Mouse (Mus musculus) bone marrow macrophage, adult 2 months (primary cell): ENCODE data around the gene Krt18. TPM values are rescaled to one million over a fixed set of nuclear protein-coding genes. Genes with fewer than 3 reads are reported as not detected.
A peak's percentile ranks its signal among the peaks of the same experiment; 100 is the strongest.

Experiments
- H3K27ac ChIP-seq: 2 replicates; pipeline ENCODE4 v1.5.1; 2012; ENCODE audit warnings: low read depth, low read length; ENCODE audit not compliant: insufficient read depth
- H3K4me1 ChIP-seq: 2 replicates; pipeline ENCODE4 v1.6.1; 2012; ENCODE audit warnings: low read length; ENCODE audit not compliant: control insufficient read depth, insufficient read depth
- H3K4me3 ChIP-seq: 2 replicates; pipeline ENCODE4 v1.5.1; 2012; ENCODE audit warnings: mild to moderate bottlenecking, low read length, moderate library complexity; ENCODE audit not compliant: insufficient read depth
- CTCF ChIP-seq: IDR thresholded peaks from 2 replicates; pipeline ENCODE4 v1.5.1; 2012; ENCODE audit warnings: low read depth, mild to moderate bottlenecking, low read length, moderate library complexity
- POLR2A ChIP-seq: IDR thresholded peaks from 2 replicates; pipeline ENCODE4 v1.6.1; 2012; ENCODE audit warnings: mild to moderate bottlenecking, low read depth, low read length, borderline replicate concordance
- polyA plus RNA-seq: library from polyadenylated mRNA; stranded (reverse); fragments of >200 nt; gene quantifications from 2 replicates; pipeline ENCODE4 v1.2.4, GENCODE M21; 2012; ENCODE audit not compliant: missing spikeins, insufficient read depth, insufficient read length

The Krt18 gene
- polyA plus RNA-seq, 1 experiment = not detected

- Histone ChIP-seq H3K4me1 (peaks cover 4% of the 10 kb centered on the region; the same call in 1 of the 2 replicates), H3K27ac (no peak overlapping the region), H3K4me3 (peak overlapping the region; percentile 46)
- TF ChIP-seq POLR2A = no peak
- no peak for TF ChIP-seq CTCF
Measured at GRCm38 (mm10) chr15:102025136-102025872, 2.7 kb upstream of the Krt18 start.

GRCm38 (mm10) chr15:102026430-102026829 is 1.6 kb upstream of the Krt18 start:
- no peak for TF ChIP-seq CTCF
- no peak for TF ChIP-seq POLR2A
- H3K4me3 ChIP-seq = no peak overlapping the region
- H3K4me1 ChIP-seq = peaks cover 4% of the 10 kb centered on the region; the same call in 1 of the 2 replicates
- no peak overlapping the region for H3K27ac ChIP-seq

GRCm38 (mm10) chr15:102034121-102035053 is 6.4 kb downstream of the Krt18 start:
- no peak overlapping the region for H3K27ac ChIP-seq
- no peak for TF ChIP-seq POLR2A
- TF ChIP-seq CTCF = no peak

GRCm38 (mm10) chr15:102040277-102040676 is 12.3 kb downstream of the Krt18 start:
- Histone ChIP-seq H3K27ac (no peak overlapping the region), H3K4me3 (no peak overlapping the region), H3K4me1 (no peaks in the 10 kb centered on the region)
- no peak for TF ChIP-seq POLR2A
- no peak for TF ChIP-seq CTCF

More at GRCm38 (mm10) chr15:102034121-102035053, 6.4 kb downstream of the Krt18 start:
- Histone ChIP-seq H3K4me1 (no peaks in the 10 kb centered on the region), H3K4me3 (no peak overlapping the region)

GRCm38 (mm10) chr15:102041951-102042350 is 14.0 kb downstream of the Krt18 start:
- no peak for TF ChIP-seq POLR2A
- no peak for TF ChIP-seq CTCF
- Histone ChIP-seq H3K4me1 (no peaks in the 10 kb centered on the region), H3K4me3 (no peak overlapping the region), H3K27ac (no peak overlapping the region)

- no peak overlapping the region for H3K4me3 ChIP-seq
- TF ChIP-seq POLR2A = no peak
- TF ChIP-seq CTCF = no peak
- no peaks in the 10 kb centered on the region for H3K4me1 ChIP-seq
- H3K27ac ChIP-seq = no peak overlapping the region
Measured at GRCm38 (mm10) chr15:102044745-102045144, 16.8 kb downstream of the Krt18 start.

- Histone ChIP-seq H3K27ac (no peak overlapping the region), H3K4me3 (no peak overlapping the region), H3K4me1 (no peaks in the 10 kb centered on the region)
- TF ChIP-seq POLR2A (no peak), CTCF (no peak)
Measured at GRCm38 (mm10) chr15:102045691-102046090, 17.7 kb downstream of the Krt18 start.

- TF ChIP-seq CTCF (no peak), POLR2A (no peak)
- Histone ChIP-seq H3K4me1 (no peaks in the 10 kb centered on the region), H3K4me3 (no peak overlapping the region), H3K27ac (no peak overlapping the region)
Measured at GRCm38 (mm10) chr15:102048006-102048405, 20.0 kb downstream of the Krt18 start.

- Histone ChIP-seq H3K27ac (no peak overlapping the region), H3K4me1 (no peaks in the 10 kb centered on the region), H3K4me3 (no peak overlapping the region)
- TF ChIP-seq POLR2A = no peak
- no peak for TF ChIP-seq CTCF
Measured at GRCm38 (mm10) chr15:102049871-102050270, 21.9 kb downstream of the Krt18 start.
